Mouse (Mus musculus): Measurements from ENCODE around the gene Hacd1.

Hacd1 gene

GRCm38 (mm10) chr2:14041249-14041648, 14.7 kb downstream of the Hacd1 start:
- in situ Hi-C loops (cut with MboI, MseI): loop anchor here (5.0 to 10.0 kb wide), 6 partner anchors 116 to 766 kb away; partner anchors contain the start of gene Rsu1 (in 1 of the 2)

GRCm38 (mm10) chr2:14019228-14019627, 36.7 kb downstream of the Hacd1 start:
- in situ Hi-C loops (cut with MboI, MseI): no loop called here

GRCm38 (mm10) chr2:14005121-14005520, 50.8 kb downstream of the Hacd1 start:
- in situ Hi-C loops (cut with MboI, MseI): no loop called here

GRCm38 (mm10) chr2:13960136-13960535, 95.8 kb downstream of the Hacd1 start:
- in situ Hi-C loops (cut with MboI, MseI): loop anchor here in 1 of 2 experiments (5.0 kb wide), 1 partner anchor 38 kb away; no protein-coding TSS in a partner anchor

- in situ Hi-C loops (cut with MboI, MseI): no loop called here
Observed at GRCm38 (mm10) chr2:13956463-13956862, 99.5 kb downstream of the Hacd1 start.

- in situ Hi-C loops (cut with MboI, MseI): no loop called here
Observed at GRCm38 (mm10) chr2:13938118-13938517, 117.8 kb downstream of the Hacd1 start.

- in situ Hi-C loops (cut with MboI, MseI): no loop called here
Observed at GRCm38 (mm10) chr2:13935343-13935742, 120.6 kb downstream of the Hacd1 start.

GRCm38 (mm10) chr2:13932253-13932652, 123.7 kb downstream of the Hacd1 start:
- in situ Hi-C loops (cut with MboI, MseI): no loop called here

GRCm38 (mm10) chr2:13930724-13931123, 125.2 kb downstream of the Hacd1 start:
- in situ Hi-C loops (cut with MboI, MseI): no loop called here

GRCm38 (mm10) chr2:13888568-13888967, 167.4 kb downstream of the Hacd1 start:
- in situ Hi-C loops (cut with MboI, MseI): no loop called here

- in situ Hi-C loops (cut with MboI, MseI): loop anchor here in 1 of 2 experiments (10.0 kb wide), 2 partner anchors 183 to 573 kb away; no protein-coding TSS in a partner anchor
Observed at GRCm38 (mm10) chr2:13857461-13857860, 198.5 kb downstream of the Hacd1 start.

GRCm38 (mm10) chr2:13855510-13855909, 200.4 kb downstream of the Hacd1 start:
- in situ Hi-C loops (cut with MboI, MseI): loop anchor here in 1 of 2 experiments (10.0 kb wide), 2 partner anchors 181 to 571 kb away; no protein-coding TSS in a partner anchor

- in situ Hi-C loops (cut with MboI, MseI): no loop called here
Observed at GRCm38 (mm10) chr2:13836310-13836709, 219.6 kb downstream of the Hacd1 start.

- in situ Hi-C loops (cut with MboI, MseI): no loop called here
Observed at GRCm38 (mm10) chr2:13834989-13835388, 220.9 kb downstream of the Hacd1 start.

- in situ Hi-C loops (cut with MboI, MseI): no loop called here
Observed at GRCm38 (mm10) chr2:13816645-13817044, 239.3 kb downstream of the Hacd1 start.

GRCm38 (mm10) chr2:13808593-13808992, 247.3 kb downstream of the Hacd1 start:
- in situ Hi-C loops (cut with MboI, MseI): no loop called here

- in situ Hi-C loops (cut with MboI, MseI): no loop called here
Observed at GRCm38 (mm10) chr2:13808008-13808407, 247.9 kb downstream of the Hacd1 start.

GRCm38 (mm10) chr2:13806120-13806519, 249.8 kb downstream of the Hacd1 start:
- in situ Hi-C loops (cut with MboI, MseI): no loop called here

GRCm38 (mm10) chr2:13800639-13801038, 255.3 kb downstream of the Hacd1 start:
- in situ Hi-C loops (cut with MboI, MseI): loop anchor here in 1 of 2 experiments (5.0 kb wide), 1 partner anchor 528 kb away; the partner anchor contains the start of gene Rsu1

All from T-helper 17 cell (primary cell).